Mouse (Mus musculus) hindbrain, embryonic 12.5 days (tissue): ENCODE results near the gene Tfeb. TPM values are rescaled to one million over a fixed set of nuclear protein-coding genes. Genes with fewer than 3 reads are reported as not detected.

ENCODE experiments used
- ATAC-seq: fragments of 200-750 bp; cut with Nextera tagmentation; 2 replicates; pipeline ENCODE4 v1.8.0; 2017; ENCODE audit warnings: moderate TSS enrichment; ENCODE audit not compliant: low FRiP score
- H3K27ac ChIP-seq: fragments of 300-500 bp; sonication (generic); 2 replicates; pipeline ENCODE4 v1.5.1; 2016; ENCODE audit warnings: mild to moderate bottlenecking
- H3K27me3 ChIP-seq: fragments of 300-500 bp; sonication (generic); 2 replicates; pipeline ENCODE4 v1.6.1; 2016; ENCODE audit warnings: mild to moderate bottlenecking
- H3K36me3 ChIP-seq: fragments of 300-500 bp; sonication (generic); 2 replicates; pipeline ENCODE4 v1.6.1; 2016; ENCODE audit warnings: mild to moderate bottlenecking
- H3K4me1 ChIP-seq: fragments of 300-500 bp; sonication (generic); 2 replicates; pipeline ENCODE4 v1.6.1; 2016
- H3K4me2 ChIP-seq: fragments of 300-500 bp; sonication (generic); replicated peaks from 2 replicates; pipeline ENCODE4 v1.6.1; 2016; ENCODE audit warnings: mild to moderate bottlenecking
- H3K4me3 ChIP-seq: fragments of 300-500 bp; sonication (generic); 2 replicates; pipeline ENCODE4 v1.5.1; 2016; ENCODE audit warnings: mild to moderate bottlenecking
- H3K9ac ChIP-seq: fragments of 300-500 bp; sonication (generic); 2 replicates; pipeline ENCODE4 v1.6.1; 2016; ENCODE audit warnings: mild to moderate bottlenecking, moderate library complexity
- H3K9me3 ChIP-seq: fragments of 300-500 bp; sonication (generic); replicated peaks from 2 replicates; pipeline ENCODE4 v1.6.1; 2016; ENCODE audit warnings: mild to moderate bottlenecking
- WGBS: fragments of 180-500 bp; shearing (Covaris S2); methylation state at CpG from one replicate; pipeline ENCODE4 v1.1.7; 2016; 5-methylcytosine and 5-hydroxymethylcytosine counted together
- polyA plus RNA-seq: library from polyadenylated mRNA; unstranded; fragments of >200 nt; fragmentation: Nextera tagmentation; extraction: Ambion mirVana; gene quantifications from 2 replicates; pipeline ENCODE4 v1.2.1, GENCODE M21; 2016

The Tfeb gene
- polyA plus RNA-seq, 1 experiment from 2014 or later, result 4.9 TPM

GRCm38 (mm10) chr17:47744746-47745368 is 8.0 kb downstream of the Tfeb start:
- no peaks in the 10 kb centered on the region; the same call in 1 of the 2 replicates for H3K9me3 ChIP-seq
- H3K4me1 ChIP-seq, result peaks cover under 1% of the 10 kb centered on the region; the same call in 1 of the 2 replicates
- no peaks in the 10 kb centered on the region for H3K27me3 ChIP-seq
- no peak overlapping the region for H3K4me3 ChIP-seq
- ATAC-seq, result no peak
- H3K36me3 ChIP-seq, result no peaks in the 10 kb centered on the region
- no peak overlapping the region for H3K27ac ChIP-seq
- no peak overlapping the region for H3K4me2 ChIP-seq
- no peak overlapping the region for H3K9ac ChIP-seq
- WGBS, result 87% methylated on average over 10 of the region's 10 CpGs

GRCm38 (mm10) chr17:47748791-47749553 is 12.1 kb downstream of the Tfeb start:
- no peak for ATAC-seq
- peaks cover 3% of the 10 kb centered on the region; the same call in 1 of the 2 replicates for H3K9me3 ChIP-seq
- no peaks in the 10 kb centered on the region for H3K27me3 ChIP-seq
- H3K36me3 ChIP-seq, result no peaks in the 10 kb centered on the region
- no peak overlapping the region for H3K4me3 ChIP-seq
- H3K4me2 ChIP-seq, result no peak overlapping the region
- 75% methylated on average over 14 of the region's 14 CpGs for WGBS
- no peaks in the 10 kb centered on the region for H3K4me1 ChIP-seq
- H3K27ac ChIP-seq, result no peak overlapping the region
- H3K9ac ChIP-seq, result no peak overlapping the region

- H3K4me1 ChIP-seq, result no peaks in the 10 kb centered on the region
- no peak for ATAC-seq
- no peaks in the 10 kb centered on the region for H3K36me3 ChIP-seq
- 73% methylated on average over 3 of the region's 3 CpGs for whole genome bisulfite sequencing
- H3K4me3 ChIP-seq, result no peak overlapping the region
- H3K27me3 ChIP-seq, result no peaks in the 10 kb centered on the region
- no peak overlapping the region for H3K4me2 ChIP-seq
- H3K27ac ChIP-seq, result no peak overlapping the region
- H3K9ac ChIP-seq, result no peak overlapping the region
- peaks cover 3% of the 10 kb centered on the region; the same call in 1 of the 2 replicates for H3K9me3 ChIP-seq
Observed at GRCm38 (mm10) chr17:47749626-47750025, 12.8 kb downstream of the Tfeb start.

GRCm38 (mm10) chr17:47750101-47750500 is 13.3 kb downstream of the Tfeb start:
- Histone ChIP-seq H3K27ac (no peak overlapping the region), H3K9ac (no peak overlapping the region), H3K4me2 (no peak overlapping the region), H3K4me3 (no peak overlapping the region), H3K27me3 (no peaks in the 10 kb centered on the region), H3K9me3 (0 out of 2 replicates have a peak, but pooled peaks cover 3% of the 10 kb centered on the region), H3K36me3 (no peaks in the 10 kb centered on the region), H3K4me1 (no peaks in the 10 kb centered on the region)
- WGBS, result 49% methylated on average over 6 of the region's 6 CpGs
- no peak for ATAC-seq

- no peak overlapping the region for H3K4me2 ChIP-seq
- no peak overlapping the region for H3K27ac ChIP-seq
- no peaks in the 10 kb centered on the region for H3K36me3 ChIP-seq
- H3K4me3 ChIP-seq, result no peak overlapping the region
- H3K9ac ChIP-seq, result no peak overlapping the region
- H3K4me1 ChIP-seq, result no peaks in the 10 kb centered on the region
- 0 out of 2 replicates have a peak, but pooled peaks cover 3% of the 10 kb centered on the region for H3K9me3 ChIP-seq
- H3K27me3 ChIP-seq, result no peaks in the 10 kb centered on the region
- no peak for ATAC-seq
- WGBS, result 65% methylated on average over 5 of the region's 5 CpGs
Observed at GRCm38 (mm10) chr17:47751811-47752210, 15.0 kb downstream of the Tfeb start.

DNA sequence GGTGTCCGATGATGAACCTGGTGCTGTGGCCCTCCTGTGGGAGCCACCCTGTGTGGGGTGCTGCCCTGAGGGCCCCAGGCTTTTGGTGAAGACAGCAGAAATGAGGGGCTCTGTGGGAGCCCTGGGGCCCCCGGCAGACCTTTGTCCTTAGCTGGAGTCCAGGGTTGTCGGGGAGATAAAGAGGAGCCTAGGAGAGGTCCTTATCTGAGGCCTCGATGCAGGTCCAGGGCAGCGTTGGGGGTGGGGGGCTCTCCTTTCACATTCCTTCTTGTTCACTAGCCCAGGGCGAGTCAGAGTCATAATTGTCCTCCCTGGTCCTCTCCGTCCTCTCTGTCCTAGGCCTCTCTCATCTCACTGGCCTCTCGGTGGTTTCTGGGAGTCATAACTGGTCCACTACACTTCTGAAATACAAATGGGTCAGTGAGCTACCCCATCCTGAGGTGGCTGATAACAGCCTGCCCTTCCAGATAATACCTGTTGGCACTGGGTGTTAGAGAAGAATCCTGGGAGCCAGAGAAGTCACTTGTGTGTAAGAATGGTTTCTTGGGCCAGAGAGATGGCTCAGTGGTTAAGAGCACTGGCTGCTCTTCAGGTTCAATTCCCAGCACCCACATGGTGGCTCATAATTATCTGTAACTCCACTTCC is 16.4 kb downstream of the Tfeb start:
- WGBS, result 89% methylated on average over 8 of the region's 8 CpGs
- Histone ChIP-seq H3K36me3 (no peaks in the 10 kb centered on the region), H3K4me3 (no peak overlapping the region), H3K27ac (no peak overlapping the region), H3K9ac (no peak overlapping the region), H3K4me2 (no peak overlapping the region), H3K9me3 (0 out of 2 replicates have a peak, but pooled peaks cover 3% of the 10 kb centered on the region), H3K4me1 (no peaks in the 10 kb centered on the region), H3K27me3 (no peaks in the 10 kb centered on the region)
- no peak for ATAC-seq

DNA sequence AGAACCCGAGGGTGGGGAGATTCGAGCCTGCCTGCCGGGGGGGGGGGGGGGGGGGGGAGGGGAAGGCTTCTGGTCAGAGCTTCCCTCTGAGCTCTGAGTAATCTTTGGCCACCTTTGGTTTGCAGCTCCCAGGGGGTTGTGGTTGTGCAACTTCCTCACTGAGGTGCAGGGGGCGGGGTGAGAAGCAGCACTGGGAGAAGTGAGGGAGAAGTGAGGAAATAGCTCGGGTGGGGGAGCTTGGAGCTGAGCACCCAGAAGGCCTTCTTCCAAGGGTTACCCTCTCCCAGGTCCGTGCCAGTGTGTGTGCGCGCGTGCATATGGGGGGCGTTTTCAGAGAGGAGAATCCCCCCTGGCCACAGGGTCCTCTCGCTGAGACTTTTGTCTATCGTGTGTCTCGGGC is 17.4 kb downstream of the Tfeb start:
- no peaks in the 10 kb centered on the region for H3K27me3 ChIP-seq
- no peaks in the 10 kb centered on the region for H3K4me1 ChIP-seq
- 73% methylated on average over 12 of the region's 13 CpGs for WGBS
- ATAC-seq, result no peak
- H3K36me3 ChIP-seq, result no peaks in the 10 kb centered on the region
- no peak overlapping the region for H3K4me3 ChIP-seq
- H3K27ac ChIP-seq, result no peak overlapping the region
- no peak overlapping the region for H3K4me2 ChIP-seq
- H3K9ac ChIP-seq, result no peak overlapping the region
- 0 out of 2 replicates have a peak, but pooled peaks cover 3% of the 10 kb centered on the region for H3K9me3 ChIP-seq

DNA sequence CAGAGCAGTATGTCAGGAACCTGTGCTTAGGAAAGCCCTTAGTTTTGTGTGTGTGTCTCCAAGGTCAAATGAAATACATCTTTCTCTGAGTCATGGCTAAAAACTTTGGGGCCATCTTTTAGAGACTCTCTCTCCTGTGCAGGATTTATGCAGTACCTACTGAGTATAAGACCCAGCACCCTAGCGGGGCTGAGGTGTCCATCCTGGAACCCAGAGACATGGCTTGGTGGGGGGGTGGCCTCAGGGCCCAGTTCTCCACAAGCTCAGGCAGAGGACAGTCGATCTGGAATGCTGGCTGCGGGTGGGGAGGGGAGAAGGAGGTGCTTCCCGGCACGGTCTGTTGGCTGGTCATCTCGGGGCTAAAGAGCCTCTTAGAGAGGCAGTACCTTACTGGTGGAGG is 19.5 kb downstream of the Tfeb start:
- H3K4me1 ChIP-seq, result no peaks in the 10 kb centered on the region
- no peak overlapping the region for H3K4me3 ChIP-seq
- no peak overlapping the region for H3K27ac ChIP-seq
- H3K9me3 ChIP-seq, result 0 out of 2 replicates have a peak, but pooled peaks cover 3% of the 10 kb centered on the region
- ATAC-seq, result no peak
- H3K36me3 ChIP-seq, result no peaks in the 10 kb centered on the region
- H3K4me2 ChIP-seq, result no peak overlapping the region
- H3K27me3 ChIP-seq, result no peaks in the 10 kb centered on the region
- WGBS, result 55% methylated on average over 6 of the region's 6 CpGs
- no peak overlapping the region for H3K9ac ChIP-seq

DNA sequence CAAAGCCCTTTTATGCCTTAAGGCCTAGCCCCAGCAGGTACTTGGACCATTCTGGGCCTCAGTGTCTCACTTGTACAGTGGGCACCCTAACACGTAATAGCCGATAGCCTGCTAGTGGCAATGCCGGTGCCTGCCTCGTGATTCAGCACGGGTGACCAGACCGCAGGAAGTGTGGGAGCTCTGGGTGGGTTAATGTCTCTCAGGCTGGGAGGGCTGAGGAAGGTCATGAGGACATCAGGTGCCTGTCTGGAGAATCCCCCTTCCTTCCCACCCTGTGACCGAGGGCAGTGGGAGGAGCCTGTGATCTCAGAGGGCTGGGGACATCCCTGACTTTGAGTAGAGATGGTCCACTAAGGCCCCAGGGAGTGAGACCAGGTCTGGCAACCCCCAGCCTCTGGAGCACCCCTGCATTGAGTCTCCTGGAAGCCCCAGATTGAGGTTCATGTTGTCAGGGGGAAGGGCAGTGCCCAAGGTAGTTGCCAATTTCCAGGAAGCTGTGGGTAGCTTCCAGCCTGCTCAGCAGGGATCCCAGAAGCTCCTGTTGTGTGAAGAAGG is 20.3 kb downstream of the Tfeb start:
- Histone ChIP-seq H3K27ac (no peak overlapping the region), H3K36me3 (no peaks in the 10 kb centered on the region), H3K4me3 (no peak overlapping the region), H3K9me3 (no peaks in the 10 kb centered on the region), H3K4me1 (no peaks in the 10 kb centered on the region), H3K4me2 (no peak overlapping the region), H3K27me3 (no peaks in the 10 kb centered on the region), H3K9ac (no peak overlapping the region)
- ATAC-seq, result no peak
- WGBS, result 85% methylated on average over 7 of the region's 7 CpGs

DNA sequence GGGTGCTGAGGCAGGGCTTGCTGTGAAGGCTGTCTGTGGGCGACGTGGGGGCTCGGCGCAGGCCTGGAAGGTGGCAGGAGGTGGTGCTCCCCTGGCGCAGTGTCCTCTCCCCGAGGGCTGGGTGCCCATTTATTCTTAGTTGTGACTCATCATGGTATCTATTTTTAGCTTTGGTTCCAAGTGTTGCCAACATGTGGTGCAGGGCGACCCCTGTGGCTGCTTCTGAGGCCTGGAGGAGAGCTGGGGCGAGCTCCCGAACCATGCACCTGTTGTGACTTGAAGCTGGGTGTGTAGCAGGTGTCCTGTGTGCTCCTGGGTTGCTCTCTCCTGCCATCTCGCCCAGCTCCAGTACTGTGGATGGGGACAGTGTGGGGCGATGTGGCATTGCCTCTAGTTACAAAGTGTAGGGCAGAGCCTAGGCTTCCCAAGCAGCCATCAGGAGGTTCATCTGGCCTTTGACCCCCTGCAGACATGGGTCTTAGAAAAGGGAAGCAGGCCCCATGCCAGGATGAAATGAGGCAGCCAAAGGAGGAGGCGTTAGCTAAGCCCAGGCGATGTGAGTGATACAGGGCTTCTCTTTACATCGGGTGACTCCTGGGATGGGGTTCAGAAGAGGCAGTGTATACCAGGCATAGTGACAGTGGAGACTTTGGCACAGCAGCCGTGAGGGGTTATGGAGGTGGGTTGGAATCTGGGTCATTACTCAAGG is 23.0 kb downstream of the Tfeb start:
- no peaks in the 10 kb centered on the region for H3K36me3 ChIP-seq
- H3K4me1 ChIP-seq, result peaks cover 8% of the 10 kb centered on the region
- no peak overlapping the region for H3K9ac ChIP-seq
- no peak overlapping the region for H3K4me3 ChIP-seq
- no peak overlapping the region for H3K27ac ChIP-seq
- no peak overlapping the region for H3K4me2 ChIP-seq
- no peaks in the 10 kb centered on the region for H3K27me3 ChIP-seq
- WGBS, result 78% methylated on average over 15 of the region's 15 CpGs
- no peaks in the 10 kb centered on the region for H3K9me3 ChIP-seq
- ATAC-seq, result no peak

DNA sequence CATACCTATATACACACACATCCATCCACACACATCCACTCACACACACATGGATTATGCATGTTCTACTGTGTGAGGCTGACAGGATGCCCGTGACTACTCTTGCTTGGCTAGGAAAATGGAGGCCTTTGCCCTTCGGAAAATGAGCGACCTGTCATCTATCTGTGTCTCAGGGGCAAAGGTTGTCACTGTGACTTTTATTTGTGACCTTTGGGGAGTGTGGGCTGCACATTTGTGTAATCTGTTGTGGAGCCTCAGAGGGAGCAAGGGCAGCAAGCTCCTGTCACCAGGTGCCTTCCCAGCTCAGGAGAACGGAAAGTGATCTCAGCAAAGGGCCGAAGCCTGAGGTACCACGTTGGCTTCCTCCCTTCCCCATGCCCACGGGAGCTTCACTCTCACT is 25.2 kb downstream of the Tfeb start:
- Histone ChIP-seq H3K36me3 (no peaks in the 10 kb centered on the region), H3K9ac (no peak overlapping the region), H3K4me2 (no peak overlapping the region), H3K27ac (no peak overlapping the region), H3K27me3 (0 out of 2 replicates have a peak, but pooled peaks cover 3% of the 10 kb centered on the region), H3K4me1 (peaks cover 8% of the 10 kb centered on the region), H3K9me3 (no peaks in the 10 kb centered on the region), H3K4me3 (no peak overlapping the region)
- WGBS, result 78% methylated on average over 7 of the region's 7 CpGs
- ATAC-seq, result no peak
